Mouse (Mus musculus) forebrain, embryonic 13.5 days (tissue): ENCODE measurements at regions not wholly inside any gene's neighbourhood (a gene's known extent, or its start where the extent isn't known, plus 50 kb on each side); places are given as distances from the start of the nearest gene placed in this dataset.
"Not testable (repeated sequence)": the region's sequence is repeated elsewhere in the genome, so short reads cannot be mapped to it uniquely, and the experiment has no call there.

Experiments used
- ATAC-seq: fragments of 200-750 bp; cut with Nextera tagmentation; 2 replicates; pipeline ENCODE4 v1.8.0; 2017
- H3K27ac ChIP-seq: fragments of 300-500 bp; sonication (generic); 2 replicates; pipeline ENCODE4 v1.5.1; 2015; ENCODE audit warnings: inconsistent platforms, mild to moderate bottlenecking, moderate library complexity
- H3K27me3 ChIP-seq: fragments of 300-500 bp; sonication (generic); 2 replicates; pipeline ENCODE4 v1.6.1; 2015; ENCODE audit warnings: mild to moderate bottlenecking, inconsistent platforms
- H3K36me3 ChIP-seq: fragments of 300-500 bp; sonication (generic); 2 replicates; pipeline ENCODE4 v1.6.1; 2015; ENCODE audit warnings: mild to moderate bottlenecking, inconsistent platforms; ENCODE audit not compliant: poor library complexity, severe bottlenecking
- H3K4me1 ChIP-seq: fragments of 300-500 bp; sonication (generic); 2 replicates; pipeline ENCODE4 v1.6.1; 2015; ENCODE audit warnings: inconsistent platforms
- H3K4me2 ChIP-seq: fragments of 300-500 bp; sonication (generic); 2 replicates; pipeline ENCODE4 v1.6.1; 2015; ENCODE audit warnings: inconsistent platforms, mild to moderate bottlenecking, moderate library complexity
- H3K4me3 ChIP-seq: fragments of 300-500 bp; sonication (generic); 2 replicates; pipeline ENCODE4 v1.5.1; 2015; ENCODE audit warnings: mild to moderate bottlenecking, inconsistent platforms
- H3K9ac ChIP-seq: fragments of 300-500 bp; sonication (generic); 2 replicates; pipeline ENCODE4 v1.6.1; 2015; ENCODE audit warnings: mild to moderate bottlenecking, inconsistent platforms
- H3K9me3 ChIP-seq: fragments of 300-500 bp; sonication (generic); replicated peaks from 2 replicates; pipeline ENCODE4 v1.6.1; 2016; ENCODE audit warnings: inconsistent platforms
- WGBS: fragments of 180-500 bp; shearing (Covaris S2); methylation state at CpG from one replicate; pipeline ENCODE4 v1.1.7; 2015; 5-methylcytosine and 5-hydroxymethylcytosine counted together

DNA sequence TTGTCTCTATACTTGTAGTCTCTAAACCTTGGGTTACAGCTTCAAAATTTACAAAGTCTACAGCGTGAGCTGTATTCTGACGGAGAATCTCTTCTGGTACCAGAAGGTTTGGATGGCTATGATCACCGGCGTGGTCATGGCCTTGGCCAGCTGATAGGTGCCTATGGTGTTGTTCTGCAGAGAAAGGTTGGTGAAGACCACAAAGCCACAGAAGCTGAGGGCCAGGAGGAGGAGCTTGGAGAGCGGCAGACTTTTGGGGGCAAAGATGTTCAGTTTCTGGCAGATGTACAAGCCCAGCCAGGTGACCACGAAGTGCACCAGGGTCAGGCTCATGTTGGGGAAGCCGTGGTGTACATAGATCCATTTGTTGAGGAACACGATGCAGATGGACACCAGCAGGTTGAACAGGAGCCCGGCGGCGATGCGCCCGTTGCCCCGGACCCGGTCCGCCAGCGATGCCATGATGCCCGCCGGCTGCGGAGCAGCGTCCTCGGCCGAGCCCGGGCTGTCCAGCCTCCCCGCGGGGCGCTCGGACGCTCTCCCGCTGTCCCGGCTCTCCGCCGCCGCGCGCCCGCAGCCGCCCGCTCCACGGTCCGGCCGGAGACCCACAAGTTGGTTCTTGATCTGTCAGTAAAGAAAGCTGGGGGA lies 257.3 kb upstream of the Castor2 start:
- not testable (repeated sequence) for H3K4me3 ChIP-seq, H3K9ac ChIP-seq, H3K36me3 ChIP-seq, H3K27me3 ChIP-seq, H3K9me3 ChIP-seq, H3K27ac ChIP-seq
- peak; percentile 53 for ATAC-seq
- WGBS: 56% methylated on average over 22 of the region's 42 CpGs
- Histone ChIP-seq H3K4me1 (peaks cover 16% of the 10 kb centered on the region), H3K4me2 (peak overlapping the region; percentile 44)

DNA sequence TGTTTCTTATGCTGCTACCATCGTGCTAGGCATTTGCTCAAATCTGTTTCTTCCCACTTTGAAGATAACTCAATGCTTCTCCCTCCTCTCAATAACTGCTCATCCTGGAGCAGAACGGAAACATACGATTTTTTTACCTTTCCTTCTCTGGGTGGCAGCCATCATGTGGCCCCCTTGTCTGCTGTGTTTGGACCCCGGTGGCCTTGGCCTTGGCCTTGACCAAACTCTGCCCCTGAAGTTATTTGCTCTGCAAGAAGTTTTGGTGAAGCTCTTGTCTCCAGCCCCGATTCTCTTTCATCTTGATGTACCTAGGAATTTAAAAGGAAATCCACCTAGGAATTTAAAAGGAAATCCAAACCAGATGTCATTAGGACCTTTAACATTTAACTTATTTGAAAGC lies 261.2 kb upstream of the Castor2 start:
- H3K4me1 ChIP-seq: 0 out of 2 replicates have a peak, but pooled peaks cover 3% of the 10 kb centered on the region
- WGBS: 92% methylated on average over 5 of the region's 5 CpGs
- ATAC-seq: no peak

GRCm38 (mm10) chr5:133833217-133833616 lies 266.3 kb upstream of the Castor2 start:
- H3K27ac ChIP-seq: no peak overlapping the region
- 90% methylated on average over 7 of the region's 7 CpGs for WGBS
- H3K4me2 ChIP-seq: no peak overlapping the region
- H3K36me3 ChIP-seq: no peaks in the 10 kb centered on the region
- ATAC-seq: no peak
- H3K4me1 ChIP-seq: no peaks in the 10 kb centered on the region
- no peaks in the 10 kb centered on the region for H3K9me3 ChIP-seq
- H3K9ac ChIP-seq: no peak overlapping the region
- no peak overlapping the region for H3K4me3 ChIP-seq
- H3K27me3 ChIP-seq: no peaks in the 10 kb centered on the region

More for the DNA sequence above, 261.2 kb upstream of the Castor2 start:
- Histone ChIP-seq H3K4me2 (no peak overlapping the region), H3K4me3 (no peak overlapping the region), H3K9ac (no peak overlapping the region), H3K36me3 (no peaks in the 10 kb centered on the region), H3K27me3 (no peaks in the 10 kb centered on the region; the same call in 1 of the 2 replicates), H3K27ac (no peak overlapping the region), H3K9me3 (no peaks in the 10 kb centered on the region)

DNA sequence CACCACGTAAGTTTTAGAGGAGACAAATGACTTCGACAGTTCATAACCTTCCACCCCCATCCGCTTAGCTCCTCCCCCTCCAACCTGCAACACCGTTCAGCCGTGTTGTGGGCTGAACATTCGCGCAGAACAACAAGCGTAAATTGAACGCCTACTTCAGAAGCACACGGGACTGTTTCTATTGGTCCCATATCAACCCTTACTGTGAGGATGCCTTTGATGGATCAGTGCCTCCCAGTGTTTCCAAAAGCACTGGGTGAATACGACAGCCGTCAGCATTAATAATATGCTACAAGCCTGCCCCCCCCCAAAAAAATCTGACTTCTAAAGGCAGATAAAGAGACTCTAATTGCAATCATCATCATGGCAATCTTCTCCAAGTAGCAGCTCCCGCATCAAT lies 271.3 kb upstream of the Castor2 start:
- H3K36me3 ChIP-seq: no peaks in the 10 kb centered on the region
- H3K4me3 ChIP-seq: no peak overlapping the region
- ATAC-seq: no peak
- WGBS: 88% methylated on average over 13 of the region's 13 CpGs
- no peak overlapping the region for H3K9ac ChIP-seq
- H3K4me1 ChIP-seq: peaks cover 21% of the 10 kb centered on the region
- H3K27ac ChIP-seq: no peak overlapping the region
- H3K9me3 ChIP-seq: no peaks in the 10 kb centered on the region
- H3K4me2 ChIP-seq: no peak overlapping the region
- H3K27me3 ChIP-seq: no peaks in the 10 kb centered on the region

DNA sequence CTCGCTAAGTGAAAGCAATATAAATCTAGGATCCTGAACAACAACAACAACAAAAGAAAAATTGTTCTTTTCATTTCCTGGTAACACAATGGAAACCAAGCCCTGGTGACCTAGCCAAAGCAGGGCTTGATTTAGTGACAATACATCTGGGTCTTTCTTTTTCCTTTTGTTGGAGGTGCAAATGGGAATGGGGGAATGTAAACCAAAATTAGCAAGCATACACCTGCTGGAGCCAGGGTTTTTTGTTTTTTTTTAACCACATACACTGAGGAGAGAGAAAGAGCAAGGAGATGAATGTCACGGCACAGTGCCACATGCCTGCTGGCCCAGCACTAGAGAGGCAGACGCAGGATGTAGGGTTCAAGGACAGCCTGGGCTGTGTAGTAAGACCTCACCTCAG lies 275.6 kb upstream of the Castor2 start:
- Histone ChIP-seq H3K4me1 (peaks cover 47% of the 10 kb centered on the region), H3K27me3 (no peaks in the 10 kb centered on the region), H3K4me2 (no peak overlapping the region), H3K36me3 (no peaks in the 10 kb centered on the region), H3K9me3 (no peaks in the 10 kb centered on the region), H3K9ac (no peak overlapping the region), H3K27ac (peak overlapping the region; percentile 90), H3K4me3 (no peak overlapping the region)
- no peak; the same call in 1 of the 2 replicates for ATAC-seq
- 25% methylated on average over 3 of the region's 3 CpGs for WGBS

GRCm38 (mm10) chr5:133821273-133821672 lies 278.2 kb upstream of the Castor2 start:
- 8% methylated on average over 3 of the region's 3 CpGs for WGBS
- Histone ChIP-seq H3K36me3 (no peaks in the 10 kb centered on the region), H3K9ac (no peak overlapping the region)

GRCm38 (mm10) chr5:133815462-133815861 lies 284.0 kb upstream of the Castor2 start:
- ATAC-seq: no peak
- H3K4me3 ChIP-seq: no peak overlapping the region
- no peaks in the 10 kb centered on the region for H3K36me3 ChIP-seq
- no peak overlapping the region for H3K4me2 ChIP-seq
- H3K9me3 ChIP-seq: no peaks in the 10 kb centered on the region
- peaks cover 21% of the 10 kb centered on the region for H3K4me1 ChIP-seq
- no peak overlapping the region for H3K9ac ChIP-seq
- no peaks in the 10 kb centered on the region for H3K27me3 ChIP-seq
- H3K27ac ChIP-seq: 0 out of 2 replicates have a peak overlapping the region, but pooled peaks have one; percentile 19
- 83% methylated on average over 5 of the region's 5 CpGs for WGBS

More at GRCm38 (mm10) chr5:133821273-133821672, 278.2 kb upstream of the Castor2 start:
- H3K27me3 ChIP-seq: no peaks in the 10 kb centered on the region
- H3K4me3 ChIP-seq: no peak overlapping the region
- H3K4me2 ChIP-seq: no peak overlapping the region
- H3K4me1 ChIP-seq: peaks cover 42% of the 10 kb centered on the region
- H3K9me3 ChIP-seq: no peaks in the 10 kb centered on the region
- ATAC-seq: peak; percentile 93
- H3K27ac ChIP-seq: peak overlapping the region; percentile 90

GRCm38 (mm10) chr5:133814436-133814835 lies 285.1 kb upstream of the Castor2 start:
- 28% methylated on average over 6 of the region's 6 CpGs for WGBS
- H3K27ac ChIP-seq: peak overlapping the region; percentile 54

GRCm38 (mm10) chr5:133812216-133812615 lies 287.3 kb upstream of the Castor2 start:
- no peaks in the 10 kb centered on the region for H3K36me3 ChIP-seq
- peaks cover 26% of the 10 kb centered on the region for H3K4me1 ChIP-seq
- H3K4me3 ChIP-seq: no peak overlapping the region
- no peaks in the 10 kb centered on the region for H3K9me3 ChIP-seq
- H3K27me3 ChIP-seq: no peaks in the 10 kb centered on the region
- H3K9ac ChIP-seq: no peak overlapping the region
- H3K4me2 ChIP-seq: no peak overlapping the region
- 74% methylated on average over 6 of the region's 6 CpGs for WGBS
- no peak overlapping the region for H3K27ac ChIP-seq
- no peak for ATAC-seq

More at GRCm38 (mm10) chr5:133814436-133814835, 285.1 kb upstream of the Castor2 start:
- Histone ChIP-seq H3K9ac (no peak overlapping the region), H3K27me3 (no peaks in the 10 kb centered on the region), H3K9me3 (no peaks in the 10 kb centered on the region), H3K36me3 (no peaks in the 10 kb centered on the region), H3K4me3 (no peak overlapping the region), H3K4me2 (no peak overlapping the region), H3K4me1 (peaks cover 21% of the 10 kb centered on the region)
- ATAC-seq: peak; percentile 82

GRCm38 (mm10) chr5:133806891-133807290 lies 292.6 kb upstream of the Castor2 start:
- WGBS: 20% methylated on average over 7 of the region's 7 CpGs
- H3K4me1 ChIP-seq: peaks cover 16% of the 10 kb centered on the region
- no peak overlapping the region for H3K4me3 ChIP-seq
- H3K36me3 ChIP-seq: no peaks in the 10 kb centered on the region
- H3K27me3 ChIP-seq: no peaks in the 10 kb centered on the region
- H3K9ac ChIP-seq: no peak overlapping the region
- H3K4me2 ChIP-seq: no peak overlapping the region
- H3K9me3 ChIP-seq: no peaks in the 10 kb centered on the region
- peak; percentile 77 for ATAC-seq
- H3K27ac ChIP-seq: peak overlapping the region; percentile 81

GRCm38 (mm10) chr5:133802001-133802400 lies 297.5 kb upstream of the Castor2 start:
- H3K9me3 ChIP-seq: no peaks in the 10 kb centered on the region
- WGBS: 79% methylated on average over 3 of the region's 3 CpGs
- H3K4me2 ChIP-seq: no peak overlapping the region
- H3K9ac ChIP-seq: no peak overlapping the region
- no peak overlapping the region for H3K27ac ChIP-seq
- no peaks in the 10 kb centered on the region for H3K36me3 ChIP-seq
- no peaks in the 10 kb centered on the region for H3K27me3 ChIP-seq
- H3K4me3 ChIP-seq: no peak overlapping the region
- H3K4me1 ChIP-seq: peaks cover 9% of the 10 kb centered on the region
- ATAC-seq: no peak

DNA sequence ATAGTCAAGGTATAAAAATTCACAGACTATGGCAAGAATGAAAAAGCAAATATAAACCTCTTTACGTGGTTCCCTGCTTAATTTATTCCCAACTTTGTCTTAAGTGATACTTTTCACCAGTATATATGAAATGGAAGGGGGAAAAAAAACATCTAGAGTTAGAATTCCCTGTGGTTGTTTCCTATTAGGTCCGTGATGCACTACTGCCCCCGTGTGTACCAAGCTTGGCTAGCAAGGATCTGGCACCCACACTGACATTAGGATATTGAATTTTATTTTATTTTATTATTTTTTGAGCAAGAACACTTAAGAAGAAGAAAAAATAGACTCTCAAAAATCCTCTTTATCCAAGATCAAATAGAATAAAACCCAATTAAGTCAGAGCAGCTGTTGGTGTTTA lies 303.9 kb upstream of the Castor2 start:
- no peaks in the 10 kb centered on the region for H3K9me3 ChIP-seq
- H3K9ac ChIP-seq: no peak overlapping the region
- H3K4me3 ChIP-seq: no peak overlapping the region
- H3K27me3 ChIP-seq: no peaks in the 10 kb centered on the region
- no peak for ATAC-seq
- no peaks in the 10 kb centered on the region for H3K36me3 ChIP-seq
- 40% methylated on average over 3 of the region's 3 CpGs for WGBS
- no peak overlapping the region for H3K4me2 ChIP-seq
- H3K4me1 ChIP-seq: peaks cover 4% of the 10 kb centered on the region; the same call in 1 of the 2 replicates
- no peak overlapping the region for H3K27ac ChIP-seq

DNA sequence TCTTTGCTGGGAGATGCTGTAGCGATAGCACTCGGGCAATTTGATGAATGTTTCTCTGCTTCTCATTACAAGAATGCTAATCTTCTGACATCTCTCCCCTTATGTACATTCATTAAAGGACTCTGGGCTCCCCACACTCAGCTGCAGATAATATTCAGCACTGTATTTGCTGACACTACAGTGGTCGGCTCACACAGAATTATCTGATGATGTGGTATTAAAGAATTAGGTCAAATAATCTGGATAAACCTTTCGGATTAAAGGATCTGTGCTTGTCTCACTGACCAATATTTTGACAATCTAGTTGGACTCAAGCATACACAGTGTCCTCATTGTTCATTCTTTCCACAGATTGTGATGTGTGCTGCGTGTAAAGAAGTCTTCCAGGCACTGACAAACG lies 308.8 kb upstream of the Castor2 start:
- Histone ChIP-seq H3K4me1 (peaks cover 8% of the 10 kb centered on the region; the same call in 1 of the 2 replicates), H3K9me3 (no peaks in the 10 kb centered on the region), H3K4me2 (no peak overlapping the region), H3K9ac (no peak overlapping the region; the same call in 1 of the 2 replicates), H3K27me3 (no peaks in the 10 kb centered on the region), H3K4me3 (no peak overlapping the region), H3K36me3 (no peaks in the 10 kb centered on the region), H3K27ac (no peak overlapping the region)
- ATAC-seq: no peak
- 52% methylated on average over 6 of the region's 6 CpGs for WGBS
